Mouse (Mus musculus): ENCODE measurements around the gene Rreb1. TPM values are rescaled to one million over a fixed set of nuclear protein-coding genes. Genes with fewer than 3 reads are reported as not detected.

Gene Rreb1
- polyA plus RNA-seq, 1 experiment from 2014 or later = 14.5 TPM

DNA sequence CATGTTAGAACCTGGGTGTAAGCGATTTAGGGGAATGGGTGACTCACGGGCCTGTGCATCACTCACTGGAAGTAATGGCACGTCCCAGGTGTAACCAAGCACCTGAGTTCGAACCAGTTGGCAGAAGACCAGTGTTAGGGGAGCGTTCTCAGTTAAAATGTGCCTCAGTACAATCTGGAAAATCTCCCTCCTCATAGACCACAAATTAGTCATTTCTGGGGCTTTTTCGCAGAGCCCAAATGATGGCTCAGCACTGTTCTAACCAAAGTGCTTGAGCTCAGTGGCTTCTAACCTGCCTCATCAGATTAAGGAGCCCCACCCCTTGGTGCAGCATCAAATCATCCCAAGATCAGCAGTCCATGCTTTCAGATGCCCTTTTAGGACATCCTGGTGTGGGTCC is 5.5 kb downstream of the Rreb1 start:
- Histone ChIP-seq H3K4me1 (peaks cover 11% of the 10 kb centered on the region), H3K9ac (no peak overlapping the region), H3K36me3 (no peaks in the 10 kb centered on the region), H3K4me3 (replicated peaks) (no peak overlapping the region), H3K27ac (no peak overlapping the region), H3K27me3 (peaks cover 5% of the 10 kb centered on the region; the same call in 1 of the 2 replicates), H3K4me2 (no peak overlapping the region), H3K9me3 (replicated peaks) (no peaks in the 10 kb centered on the region)
- no peak for ATAC-seq (replicated peaks; ENCODE audit: low FRiP score)
- 90% methylated on average over 6 of the region's 6 CpGs for WGBS

DNA sequence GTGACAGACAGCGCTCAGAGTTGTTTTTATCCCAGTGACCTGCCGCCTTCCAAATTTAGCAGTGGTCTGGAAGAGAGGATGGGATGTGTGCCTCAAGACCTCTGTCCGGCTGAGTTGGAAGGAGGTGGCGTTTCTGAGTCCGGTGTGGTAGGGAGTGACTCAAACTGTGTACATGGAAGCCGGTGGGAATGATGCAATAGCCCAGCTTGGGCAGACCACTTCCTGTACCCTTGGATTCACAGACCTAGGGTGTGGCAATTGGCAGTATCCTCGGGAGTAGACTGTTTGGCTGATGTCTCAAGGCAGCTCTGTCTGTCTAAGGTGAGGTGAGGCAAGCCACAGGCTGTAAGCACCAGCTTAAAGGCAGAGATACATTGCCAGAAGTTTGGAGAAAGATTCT is 6.0 kb downstream of the Rreb1 start:
- WGBS = 77% methylated on average over 7 of the region's 7 CpGs
- Histone ChIP-seq H3K27ac (no peak overlapping the region), H3K36me3 (no peaks in the 10 kb centered on the region), H3K4me1 (peaks cover 5% of the 10 kb centered on the region), H3K9ac (no peak overlapping the region), H3K4me3 (replicated peaks) (no peak overlapping the region), H3K9me3 (replicated peaks) (no peaks in the 10 kb centered on the region), H3K27me3 (peaks cover 5% of the 10 kb centered on the region; the same call in 1 of the 2 replicates), H3K4me2 (no peak overlapping the region)
- ATAC-seq (replicated peaks; ENCODE audit: low FRiP score) = no peak

DNA sequence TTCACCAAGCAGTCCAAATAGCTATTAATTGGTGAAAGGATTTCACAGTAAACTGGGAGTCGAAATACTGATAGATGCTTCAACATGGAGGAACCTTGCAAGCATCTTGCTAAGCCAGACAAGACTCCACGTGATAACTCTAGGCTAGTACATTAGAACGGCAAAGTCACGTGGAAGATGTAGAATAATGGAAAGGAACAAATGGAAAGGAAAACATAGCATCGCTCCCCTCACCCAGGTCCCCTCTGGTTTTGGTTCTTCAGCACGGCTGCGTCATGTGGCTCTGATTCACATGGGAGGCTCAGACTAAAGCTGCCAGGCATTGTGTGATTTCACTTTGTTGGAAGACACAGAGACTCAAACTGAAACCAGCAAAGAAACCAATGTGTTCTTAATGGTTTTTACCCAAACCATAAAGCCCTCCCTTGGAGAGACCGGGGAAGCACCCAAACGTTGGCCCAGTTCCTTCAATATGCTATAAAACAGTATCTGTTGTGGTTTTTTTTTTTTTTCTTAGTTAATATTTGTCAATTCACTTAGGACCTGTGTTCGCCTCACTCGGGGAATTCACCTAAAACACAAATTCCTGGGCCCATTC is 14.6 kb downstream of the Rreb1 start:
- no peaks in the 10 kb centered on the region; the same call in 1 of the 2 replicates for H3K27me3 ChIP-seq
- H3K4me2 ChIP-seq = no peak overlapping the region
- H3K4me3 ChIP-seq (replicated peaks) = no peak overlapping the region
- no peak overlapping the region for H3K27ac ChIP-seq
- no peaks in the 10 kb centered on the region for H3K4me1 ChIP-seq
- H3K9ac ChIP-seq = no peak overlapping the region
- ATAC-seq (replicated peaks; ENCODE audit: low FRiP score) = no peak
- 92% methylated on average over 11 of the region's 11 CpGs for WGBS
- H3K9me3 ChIP-seq (replicated peaks) = no peaks in the 10 kb centered on the region
- no peaks in the 10 kb centered on the region for H3K36me3 ChIP-seq

DNA sequence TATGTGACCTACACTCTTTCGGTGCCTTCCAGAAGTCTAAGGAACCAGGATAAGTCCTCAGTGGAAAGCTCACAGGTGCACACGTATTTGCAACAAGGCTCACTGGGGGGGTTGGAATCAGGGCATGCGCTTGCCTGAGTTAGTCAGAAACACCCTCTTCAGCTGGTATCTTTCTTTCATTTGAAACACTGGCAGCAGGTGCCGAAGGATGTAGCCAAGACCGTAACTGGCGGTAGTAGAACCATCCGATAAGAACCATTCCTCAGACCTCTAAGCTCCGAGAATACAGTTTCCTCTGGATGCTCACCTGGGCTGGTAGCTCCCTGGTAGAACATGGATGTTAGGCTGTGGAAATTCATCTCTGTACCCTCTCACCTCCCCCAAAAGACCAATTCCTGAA is 20.6 kb downstream of the Rreb1 start:
- Histone ChIP-seq H3K4me2 (no peak overlapping the region), H3K27me3 (no peaks in the 10 kb centered on the region), H3K4me1 (peaks cover 6% of the 10 kb centered on the region; the same call in 1 of the 2 replicates), H3K27ac (no peak overlapping the region), H3K9me3 (replicated peaks) (no peaks in the 10 kb centered on the region), H3K36me3 (no peaks in the 10 kb centered on the region), H3K4me3 (replicated peaks) (no peak overlapping the region), H3K9ac (no peak overlapping the region)
- ATAC-seq (replicated peaks; ENCODE audit: low FRiP score) = no peak
- 95% methylated on average over 8 of the region's 8 CpGs for WGBS

DNA sequence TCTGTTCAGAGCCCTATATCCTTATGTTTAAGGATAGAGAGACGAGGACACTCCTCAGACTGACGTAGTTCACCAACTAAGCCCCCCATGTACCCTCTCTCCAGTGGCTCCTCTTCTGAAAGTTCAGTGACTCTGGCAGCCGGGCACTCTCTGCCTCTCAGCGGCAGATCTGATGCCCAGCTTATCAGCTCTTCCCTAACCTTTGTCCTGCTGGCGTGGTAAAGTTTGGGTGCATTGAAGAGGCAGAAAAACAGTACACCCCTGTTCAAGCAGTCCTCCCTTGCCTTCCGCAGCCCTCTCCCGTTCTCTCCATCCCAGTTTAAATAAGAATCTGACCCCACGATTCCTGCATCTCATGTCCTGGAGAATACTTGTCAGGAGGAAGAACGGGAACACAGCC is 21.2 kb downstream of the Rreb1 start:
- H3K4me2 ChIP-seq = no peak overlapping the region
- H3K4me3 ChIP-seq (replicated peaks) = no peak overlapping the region
- 87% methylated on average over 9 of the region's 9 CpGs for WGBS
- no peaks in the 10 kb centered on the region for H3K27me3 ChIP-seq
- no peak overlapping the region for H3K9ac ChIP-seq
- H3K27ac ChIP-seq = no peak overlapping the region
- no peaks in the 10 kb centered on the region for H3K9me3 ChIP-seq (replicated peaks)
- ATAC-seq (replicated peaks; ENCODE audit: low FRiP score) = no peak
- no peaks in the 10 kb centered on the region for H3K36me3 ChIP-seq
- H3K4me1 ChIP-seq = peaks cover 6% of the 10 kb centered on the region; the same call in 1 of the 2 replicates

DNA sequence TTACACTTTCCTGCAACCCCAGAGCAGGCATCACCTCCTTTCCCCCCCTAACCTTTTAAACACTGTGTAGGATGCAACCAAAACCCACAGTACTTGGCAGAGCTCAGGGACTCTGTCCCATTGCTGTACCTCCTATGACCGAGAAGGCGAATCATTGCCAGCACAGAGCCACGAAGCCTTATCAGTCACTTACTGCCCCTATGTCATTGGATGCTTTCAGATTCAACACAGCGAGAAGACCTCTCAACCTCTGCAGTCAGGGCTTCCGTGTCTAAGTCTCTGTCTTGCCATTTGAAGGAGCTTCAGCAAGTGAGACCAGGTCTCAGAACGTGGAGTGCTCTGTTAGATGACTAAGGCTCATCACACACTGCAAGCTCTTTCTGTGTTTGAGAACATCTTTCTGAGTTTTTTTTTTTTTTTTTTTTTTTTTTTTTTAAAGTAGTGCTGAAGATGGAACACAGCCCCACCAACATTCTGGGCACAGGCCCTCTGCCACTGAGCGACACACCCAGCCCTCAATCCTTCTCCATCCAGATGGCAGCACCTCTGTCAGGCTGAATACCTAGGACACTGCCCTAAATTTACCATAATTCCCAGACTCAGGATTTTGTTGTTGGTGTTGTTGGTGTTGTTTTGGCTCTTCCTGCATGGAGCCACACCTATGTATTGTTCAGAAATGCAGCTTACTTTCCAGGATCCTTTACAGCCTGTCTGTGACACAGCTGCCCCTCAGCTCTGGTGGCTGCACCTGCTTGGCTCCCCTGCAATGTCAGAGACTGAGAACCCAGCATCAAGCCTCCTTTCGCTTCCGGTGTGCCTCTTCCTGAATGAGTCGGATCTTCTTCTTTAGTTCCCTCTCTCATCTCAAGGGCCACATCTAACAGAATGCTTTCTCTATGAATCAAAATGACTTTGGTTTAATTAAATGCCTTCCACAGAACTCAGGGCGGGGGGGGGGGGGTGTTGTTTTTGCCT is 23.2 kb downstream of the Rreb1 start:
- Histone ChIP-seq H3K4me2 (no peak overlapping the region), H3K4me1 (peaks cover 6% of the 10 kb centered on the region; the same call in 1 of the 2 replicates), H3K36me3 (no peaks in the 10 kb centered on the region), H3K27me3 (no peaks in the 10 kb centered on the region), H3K9ac (no peak overlapping the region), H3K9me3 (replicated peaks) (no peaks in the 10 kb centered on the region), H3K4me3 (replicated peaks) (no peak overlapping the region), H3K27ac (no peak overlapping the region)
- WGBS = 58% methylated on average over 11 of the region's 11 CpGs
- no peak for ATAC-seq (replicated peaks; ENCODE audit: low FRiP score)

DNA sequence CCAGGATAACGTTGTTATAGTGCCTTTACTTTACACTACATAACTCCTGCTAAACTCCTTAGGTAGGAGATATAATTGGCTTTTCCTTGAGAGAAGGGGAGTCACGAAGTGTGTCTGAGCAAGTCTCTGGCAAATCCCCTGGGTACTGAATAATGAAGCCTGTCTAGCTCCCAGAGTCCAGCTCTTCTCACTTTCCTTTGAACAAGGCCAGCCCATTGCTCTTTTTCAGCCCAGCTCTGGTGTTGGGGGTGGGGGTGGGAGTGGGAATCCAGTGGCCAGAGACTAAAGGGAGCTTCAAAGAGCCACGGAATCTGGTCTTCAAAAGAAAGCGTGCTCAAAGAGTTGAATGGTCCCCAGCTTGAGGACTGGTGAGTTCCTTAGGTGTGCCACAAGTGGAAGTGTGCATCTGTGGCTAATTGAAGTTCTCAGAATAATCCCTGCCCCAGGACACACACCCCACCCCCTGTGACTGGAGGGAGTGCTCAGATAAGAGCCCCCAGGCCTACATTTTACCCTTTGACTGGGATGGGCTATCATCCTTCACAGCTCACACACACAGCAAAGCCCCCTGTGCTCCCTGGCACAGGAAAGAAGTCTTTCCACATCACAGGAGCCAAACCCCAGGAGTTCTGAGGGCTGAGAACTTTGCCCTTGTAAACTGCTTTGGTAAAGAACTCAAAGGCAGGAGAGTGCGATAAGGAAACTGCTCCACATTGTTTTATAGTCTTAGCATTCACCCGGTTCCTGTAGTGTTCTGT is 24.2 kb downstream of the Rreb1 start:
- Histone ChIP-seq H3K4me2 (no peak overlapping the region), H3K27me3 (no peaks in the 10 kb centered on the region), H3K9ac (no peak overlapping the region), H3K27ac (no peak overlapping the region), H3K36me3 (no peaks in the 10 kb centered on the region), H3K4me3 (replicated peaks) (no peak overlapping the region), H3K9me3 (replicated peaks) (no peaks in the 10 kb centered on the region), H3K4me1 (peaks cover 6% of the 10 kb centered on the region; the same call in 1 of the 2 replicates)
- 26% methylated on average over 6 of the region's 6 CpGs for WGBS
- no peak for ATAC-seq (replicated peaks; ENCODE audit: low FRiP score)

DNA sequence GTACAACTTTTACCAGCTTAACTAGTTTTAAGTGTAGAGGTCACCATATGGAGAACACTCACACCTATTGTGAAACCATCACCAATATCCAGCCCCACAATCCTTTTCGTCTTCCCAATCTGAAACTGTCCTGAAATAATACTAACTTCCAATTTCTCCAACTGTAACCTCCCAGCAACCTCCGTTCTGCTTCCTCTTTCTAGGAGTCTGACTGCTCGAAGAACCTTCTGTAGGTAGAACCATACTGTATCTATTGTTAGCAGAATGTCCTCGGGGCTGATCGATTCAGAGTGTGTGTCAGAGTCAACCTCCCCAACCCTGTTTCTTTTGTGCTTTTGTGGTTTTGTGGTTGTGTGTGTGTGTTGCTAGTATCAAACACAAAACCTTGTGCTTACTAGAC is 25.0 kb downstream of the Rreb1 start:
- Histone ChIP-seq H3K4me3 (replicated peaks) (no peak overlapping the region), H3K27me3 (no peaks in the 10 kb centered on the region), H3K9ac (no peak overlapping the region), H3K4me1 (peaks cover 6% of the 10 kb centered on the region; the same call in 1 of the 2 replicates), H3K27ac (no peak overlapping the region), H3K9me3 (replicated peaks) (no peaks in the 10 kb centered on the region), H3K36me3 (no peaks in the 10 kb centered on the region), H3K4me2 (no peak overlapping the region)
- 90% methylated on average over 5 of the region's 5 CpGs for WGBS
- ATAC-seq (replicated peaks; ENCODE audit: low FRiP score) = no peak

DNA sequence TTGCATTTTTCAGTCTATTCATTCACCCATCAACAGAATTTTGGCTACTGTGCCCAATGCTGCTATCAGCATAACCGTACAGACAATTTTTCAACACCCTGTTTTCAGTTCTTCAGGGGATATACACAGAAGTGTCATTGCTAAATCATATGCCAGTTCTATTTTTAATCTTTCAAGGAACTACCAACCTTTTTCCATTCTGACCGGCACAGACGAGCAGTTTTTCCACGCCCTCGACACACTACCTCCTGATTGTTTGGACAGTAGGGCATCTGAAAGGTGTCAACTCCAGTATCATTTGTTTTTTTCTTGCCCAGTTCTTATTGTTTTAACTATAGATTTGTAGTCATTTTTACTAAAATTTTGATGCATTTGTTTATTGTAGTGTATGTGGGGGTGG is 25.8 kb downstream of the Rreb1 start:
- H3K9ac ChIP-seq = no peak overlapping the region
- H3K27me3 ChIP-seq = no peaks in the 10 kb centered on the region
- H3K27ac ChIP-seq = no peak overlapping the region
- H3K4me2 ChIP-seq = no peak overlapping the region
- H3K4me3 ChIP-seq (replicated peaks) = no peak overlapping the region
- no peaks in the 10 kb centered on the region for H3K9me3 ChIP-seq (replicated peaks)
- H3K36me3 ChIP-seq = no peaks in the 10 kb centered on the region
- peaks cover 6% of the 10 kb centered on the region; the same call in 1 of the 2 replicates for H3K4me1 ChIP-seq
- 82% methylated on average over 5 of the region's 5 CpGs for WGBS
- no peak for ATAC-seq (replicated peaks; ENCODE audit: low FRiP score)

DNA sequence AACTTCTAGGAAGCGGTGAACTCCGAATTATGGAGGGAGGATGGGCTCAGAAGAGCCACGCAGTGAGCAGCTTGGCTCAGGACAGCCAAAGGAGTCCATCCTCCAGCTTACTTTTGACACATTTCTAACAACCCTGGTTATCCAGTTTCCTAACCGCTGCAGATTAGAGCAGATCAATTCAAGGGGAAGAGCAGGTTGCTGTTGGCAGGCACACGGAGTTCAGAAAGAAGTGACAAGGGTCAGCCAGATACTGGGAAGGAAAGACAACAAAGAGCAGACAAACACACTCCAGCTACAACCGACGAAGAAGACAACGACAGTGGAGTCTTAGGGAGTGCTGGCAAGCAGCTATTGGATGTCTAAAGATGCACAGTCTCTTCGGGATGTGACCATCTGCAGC is 36.8 kb downstream of the Rreb1 start:
- H3K4me3 ChIP-seq (replicated peaks) = no peak overlapping the region
- no peak overlapping the region for H3K9ac ChIP-seq
- no peaks in the 10 kb centered on the region for H3K4me1 ChIP-seq
- H3K27me3 ChIP-seq = no peaks in the 10 kb centered on the region
- no peaks in the 10 kb centered on the region for H3K36me3 ChIP-seq
- no peak for ATAC-seq (replicated peaks; ENCODE audit: low FRiP score)
- no peaks in the 10 kb centered on the region for H3K9me3 ChIP-seq (replicated peaks)
- 78% methylated on average over 9 of the region's 9 CpGs for WGBS
- no peak overlapping the region for H3K4me2 ChIP-seq
- no peak overlapping the region for H3K27ac ChIP-seq

DNA sequence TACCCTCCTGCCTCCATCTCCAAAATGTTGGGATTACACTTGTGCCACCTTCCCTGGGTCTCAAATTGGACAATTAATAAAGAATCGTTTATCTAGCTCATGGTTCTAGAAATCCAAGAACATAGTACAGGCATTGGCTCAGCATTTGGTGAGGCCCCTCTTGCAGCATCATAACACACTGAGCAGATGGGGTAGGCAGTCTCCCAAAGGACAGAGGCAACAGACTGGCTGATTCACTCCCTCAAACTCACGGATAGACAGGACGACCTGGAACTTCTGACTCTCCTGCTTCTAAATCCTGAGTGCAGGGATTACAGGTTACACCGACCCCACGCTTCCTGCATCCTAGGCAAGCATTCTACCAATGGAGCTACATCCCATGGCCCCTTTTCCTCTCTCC is 38.5 kb downstream of the Rreb1 start:
- Histone ChIP-seq H3K27ac (no peak overlapping the region), H3K9me3 (replicated peaks) (no peaks in the 10 kb centered on the region), H3K36me3 (no peaks in the 10 kb centered on the region), H3K4me1 (0 out of 2 replicates have a peak, but pooled peaks cover 6% of the 10 kb centered on the region), H3K4me3 (replicated peaks) (no peak overlapping the region), H3K4me2 (no peak overlapping the region), H3K9ac (no peak overlapping the region), H3K27me3 (no peaks in the 10 kb centered on the region)
- 83% methylated on average over 5 of the region's 5 CpGs for WGBS
- ATAC-seq (replicated peaks; ENCODE audit: low FRiP score) = no peak

DNA sequence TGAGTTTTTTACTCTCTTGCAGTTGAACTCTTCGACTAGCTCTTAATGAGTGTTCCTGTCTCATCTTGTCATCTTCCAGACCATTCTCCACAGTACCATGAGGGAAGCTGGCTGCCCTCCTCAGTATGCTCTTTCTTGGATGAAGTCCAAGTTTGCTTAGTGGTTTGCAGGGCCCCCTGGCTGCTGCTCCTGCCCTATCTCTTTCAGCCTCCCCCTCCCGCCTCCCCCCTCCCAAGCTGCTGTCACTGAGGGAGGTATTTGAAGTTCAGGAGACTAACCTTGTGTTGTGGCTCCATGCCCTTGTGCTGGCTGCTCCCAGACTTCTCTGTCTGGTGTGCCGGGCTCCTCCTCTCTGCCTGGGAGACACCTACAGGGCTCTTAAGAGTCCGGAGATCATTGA is 43.2 kb downstream of the Rreb1 start:
- no peak overlapping the region for H3K9ac ChIP-seq
- 36% methylated on average over 4 of the region's 4 CpGs for WGBS
- H3K4me1 ChIP-seq = peaks cover 19% of the 10 kb centered on the region
- H3K4me3 ChIP-seq (replicated peaks) = no peak overlapping the region
- no peaks in the 10 kb centered on the region for H3K36me3 ChIP-seq
- no peaks in the 10 kb centered on the region for H3K9me3 ChIP-seq (replicated peaks)
- no peak overlapping the region for H3K27ac ChIP-seq
- ATAC-seq (replicated peaks; ENCODE audit: low FRiP score) = no peak
- no peaks in the 10 kb centered on the region for H3K27me3 ChIP-seq
- no peak overlapping the region for H3K4me2 ChIP-seq
